Mouse (Mus musculus) urinary bladder, postnatal 25 days (tissue): Measurements from ENCODE around the gene Ralgps2.

Source experiments
- DNase-seq: peaks from one replicate; pipeline ENCODE4 v3.0.0; 2022; ENCODE audit warnings: low spot score

Ralgps2 gene

GRCm38 (mm10) chr1:156769163-156769562 lies 170.3 kb downstream of the Ralgps2 start:
- DNase-seq, result no peak

DNA sequence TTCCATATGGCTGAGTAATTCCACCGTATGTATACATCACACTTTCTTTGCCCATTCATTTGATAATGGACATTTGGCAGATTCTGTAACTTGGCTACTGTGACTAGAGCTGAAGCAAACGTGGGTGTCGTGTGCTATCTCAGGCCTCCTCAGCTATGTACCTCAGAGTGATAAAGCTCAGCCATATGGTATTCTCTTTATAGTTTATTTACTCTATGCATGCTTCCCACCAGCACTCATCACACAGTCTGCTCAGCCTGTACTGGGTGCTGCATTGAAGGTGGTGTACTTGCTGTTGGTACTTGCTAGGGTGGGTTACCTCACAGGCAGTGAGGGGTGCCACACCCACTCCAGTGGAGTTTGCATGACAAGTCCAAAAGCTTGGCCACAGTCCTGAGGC lies 174.1 kb downstream of the Ralgps2 start:
- no peak for DNase-seq

DNA sequence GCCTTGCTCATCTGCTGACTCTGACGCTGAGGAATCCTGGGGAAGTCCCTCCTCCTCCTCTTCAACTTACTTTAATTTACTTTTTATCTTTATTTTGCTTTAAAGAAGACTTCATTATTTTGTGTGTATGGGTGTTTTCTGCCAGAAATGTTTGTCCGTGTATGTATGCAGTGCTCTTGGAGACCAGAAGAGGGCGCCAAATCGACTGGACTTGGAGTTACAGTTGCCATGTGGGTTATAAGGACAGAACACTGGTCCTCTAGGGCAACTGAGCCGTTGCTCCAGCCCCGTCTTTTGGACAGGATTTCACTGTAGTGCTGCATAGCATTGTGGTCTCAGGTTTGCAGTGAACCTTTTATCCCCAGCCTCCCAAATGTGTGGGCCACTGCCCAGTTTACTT lies 174.8 kb downstream of the Ralgps2 start:
- DNase-seq, result no peak

- no peak for DNase-seq
Observed at GRCm38 (mm10) chr1:156763280-156763679, 176.1 kb downstream of the Ralgps2 start.

- DNase-seq, result no peak
Observed at GRCm38 (mm10) chr1:156761430-156761801, 178.0 kb downstream of the Ralgps2 start.

- no peak for DNase-seq
Observed at GRCm38 (mm10) chr1:156760549-156761429, 178.6 kb downstream of the Ralgps2 start.

- no peak for DNase-seq
Observed at GRCm38 (mm10) chr1:156758326-156758725, 181.1 kb downstream of the Ralgps2 start.

- DNase-seq, result no peak
Observed at GRCm38 (mm10) chr1:156754608-156755413, 184.6 kb downstream of the Ralgps2 start.
